Mouse (Mus musculus) liver, embryonic 14.5 days (tissue): ENCODE measurements around the gene Coa3.

Source experiments
- CTCF ChIP-seq: IDR thresholded peaks from 2 replicates; pipeline ENCODE4 v1.5.1; 2016; ENCODE audit warnings: antibody characterized with exemption, low read depth, control low read depth
- EP300 ChIP-seq: IDR thresholded peaks from 2 replicates; pipeline ENCODE4 v1.6.1; 2016; ENCODE audit warnings: antibody characterized with exemption, low read depth

- no peak for TF ChIP-seq CTCF
- TF ChIP-seq EP300 = no peak
Observed at GRCm38 (mm10) chr11:101264954-101265471, 13.9 kb downstream of the Coa3 start.
